Mouse (Mus musculus) stomach, adult 2 months (tissue): ENCODE results near the gene Cdc16. TPM values are rescaled to one million over a fixed set of nuclear protein-coding genes. Genes with fewer than 3 reads are reported as not detected.

Source experiments
- polyA plus RNA-seq: library from polyadenylated mRNA; depleted of rRNA; stranded (reverse); fragments of >200 nt; gene quantifications from 2 replicates; pipeline ENCODE4 v1.2.3, GENCODE M21; 2012; rRNA removed

The Cdc16 gene
- 10.3 and 12.9 TPM in 2 replicates for polyA plus RNA-seq

GRCm38 (mm10) chr8:13756982-13757804, at the start of gene Cdc16:
Gene Cdc16, plus strand, starts transcription at chr8:13757676.

GRCm38 (mm10) chr8:13785250-13785763, 27.8 kb downstream of the Cdc16 start, which contains the start of gene Upf3a:
Gene Upf3a, plus strand, starts transcription at chr8:13785615.

Other genes starting within 250 kb of the Cdc16 start
- gene 1700029H14Rik, start 195.2 kb upstream of the Cdc16 start, polyA plus RNA-seq: not detected in 2 replicates
- 6.4 TPM in 2 replicates for gene Rasa3, start 80.1 kb upstream of the Cdc16 start, polyA plus RNA-seq
- gene Cfap97d2, start 51.8 kb upstream of the Cdc16 start, polyA plus RNA-seq: not detected in 2 replicates
- 1.6 and 1.7 TPM in 2 replicates for gene Upf3a, start 27.9 kb downstream of the Cdc16 start, polyA plus RNA-seq
- not detected in 2 replicates for gene AF366264, start 80.7 kb downstream of the Cdc16 start, polyA plus RNA-seq
- gene Champ1, start 112.0 kb downstream of the Cdc16 start, polyA plus RNA-seq: 2.5 and 3.2 TPM in 2 replicates
- gene Coprs, start 132.6 kb downstream of the Cdc16 start, polyA plus RNA-seq: 7.2 and 17.3 TPM in 2 replicates